Mouse (Mus musculus): ENCODE data around the gene Nectin2. TPM values are rescaled to one million over a fixed set of nuclear protein-coding genes. Genes with fewer than 3 reads are reported as not detected.

The Nectin2 gene
- polyA plus RNA-seq, 1 experiment from 2014 or later: 138 TPM

GRCm38 (mm10) chr7:19683771-19684201, 66.5 kb downstream of the Nectin2 start:
- Histone ChIP-seq H3K9me3 (no peaks in the 10 kb centered on the region), H3K4me1 (peaks cover 17% of the 10 kb centered on the region), H3K27me3 (ENCODE audit: insufficient read depth, poor library complexity, severe bottlenecking) (no peaks in the 10 kb centered on the region), H3K36me3 (no peaks in the 10 kb centered on the region), H3K4me3 (no peak overlapping the region), H3K27ac (no peak overlapping the region)
- no peak for DNase-seq (ENCODE audit: low spot score)
- 84% methylated on average over 6 of the region's 6 CpGs for WGBS

GRCm38 (mm10) chr7:19682979-19683378, 67.3 kb downstream of the Nectin2 start:
- DNase-seq (ENCODE audit: low spot score): no peak
- Histone ChIP-seq H3K27ac (no peak overlapping the region), H3K36me3 (no peaks in the 10 kb centered on the region), H3K9me3 (no peaks in the 10 kb centered on the region), H3K27me3 (ENCODE audit: insufficient read depth, poor library complexity, severe bottlenecking) (no peaks in the 10 kb centered on the region), H3K4me1 (peaks cover 17% of the 10 kb centered on the region), H3K4me3 (no peak overlapping the region)
- WGBS: 78% methylated on average over 3 of the region's 3 CpGs

GRCm38 (mm10) chr7:19681202-19681694, 69.0 kb downstream of the Nectin2 start, which contains the start of the genes Gm44805 and Apoc4:
Gene Gm44805 (minus strand): TSS chr7:19681423.
Gene Apoc4 (minus strand): TSS chr7:19681479.
- 49% methylated on average over 8 of the region's 8 CpGs for WGBS
- Histone ChIP-seq H3K4me3 (no peak within 1 kb of the TSS), H3K9me3 (no peaks in the 10 kb centered on the region), H3K4me1 (peaks cover 10% of the 10 kb centered on the region), H3K27ac (peak within 1 kb of the TSS; percentile 33; the same call in 1 of the 2 replicates), H3K36me3 (no peaks in the 10 kb centered on the region), H3K27me3 (ENCODE audit: insufficient read depth, poor library complexity, severe bottlenecking) (no peaks in the 10 kb centered on the region)
- DNase-seq (ENCODE audit: low spot score): no peak

- H3K4me3 ChIP-seq: no peak overlapping the region
- no peaks in the 10 kb centered on the region for H3K36me3 ChIP-seq
- no peaks in the 10 kb centered on the region for H3K9me3 ChIP-seq
- H3K27ac ChIP-seq: no peak overlapping the region
- DNase-seq (ENCODE audit: low spot score): no peak
- WGBS: 86% methylated on average over 2 of the region's 2 CpGs
- H3K27me3 ChIP-seq (ENCODE audit: insufficient read depth, poor library complexity, severe bottlenecking): no peaks in the 10 kb centered on the region
- H3K4me1 ChIP-seq: peaks cover 7% of the 10 kb centered on the region
These were observed 69.6 kb downstream of the Nectin2 start for GRCm38 (mm10) chr7:19680702-19681101.

- 83% methylated on average over 3 of the region's 3 CpGs for WGBS
- Histone ChIP-seq H3K9me3 (no peaks in the 10 kb centered on the region), H3K27ac (no peak overlapping the region), H3K36me3 (no peaks in the 10 kb centered on the region), H3K4me3 (no peak overlapping the region), H3K4me1 (peaks cover 7% of the 10 kb centered on the region), H3K27me3 (ENCODE audit: insufficient read depth, poor library complexity, severe bottlenecking) (no peaks in the 10 kb centered on the region)
- DNase-seq (ENCODE audit: low spot score): no peak
These were observed 71.4 kb downstream of the Nectin2 start for GRCm38 (mm10) chr7:19678901-19679300.

- DNase-seq (ENCODE audit: low spot score): no peak
- H3K4me3 ChIP-seq: no peak within 1 kb of the TSS
- no peaks in the 10 kb centered on the region for H3K9me3 ChIP-seq
- H3K36me3 ChIP-seq: no peaks in the 10 kb centered on the region
- H3K27ac ChIP-seq: peak within 1 kb of the TSS; percentile 10; the same call in 1 of the 2 replicates
- peaks cover 7% of the 10 kb centered on the region for H3K4me1 ChIP-seq
- WGBS: 62% methylated on average over 8 of the region's 8 CpGs
- no peaks in the 10 kb centered on the region for H3K27me3 ChIP-seq (ENCODE audit: insufficient read depth, poor library complexity, severe bottlenecking)
These were observed 72.4 kb downstream of the Nectin2 start, which contains the start of gene Apoc2 for GRCm38 (mm10) chr7:19677872-19678271. Gene Apoc2 (minus strand): TSS chr7:19677941.

GRCm38 (mm10) chr7:19676662-19677061, 73.6 kb downstream of the Nectin2 start:
- WGBS: 69% methylated on average over 1 of the region's 1 CpGs
- peaks cover 7% of the 10 kb centered on the region for H3K4me1 ChIP-seq
- H3K27me3 ChIP-seq (ENCODE audit: insufficient read depth, poor library complexity, severe bottlenecking): no peaks in the 10 kb centered on the region
- no peaks in the 10 kb centered on the region for H3K9me3 ChIP-seq
- no peaks in the 10 kb centered on the region for H3K36me3 ChIP-seq
- no peak overlapping the region for H3K4me3 ChIP-seq
- no peak overlapping the region for H3K27ac ChIP-seq
- no peak for DNase-seq (ENCODE audit: low spot score)

- no peak for DNase-seq (ENCODE audit: low spot score)
- no peak overlapping the region for H3K4me3 ChIP-seq
- no peaks in the 10 kb centered on the region for H3K9me3 ChIP-seq
- H3K4me1 ChIP-seq: no peaks in the 10 kb centered on the region
- H3K27me3 ChIP-seq (ENCODE audit: insufficient read depth, poor library complexity, severe bottlenecking): no peaks in the 10 kb centered on the region
- no peak overlapping the region for H3K27ac ChIP-seq
- WGBS: 81% methylated on average over 10 of the region's 10 CpGs
- no peaks in the 10 kb centered on the region for H3K36me3 ChIP-seq
These were observed 74.5 kb downstream of the Nectin2 start for GRCm38 (mm10) chr7:19675824-19676223.

GRCm38 (mm10) chr7:19673083-19673699, 77.1 kb downstream of the Nectin2 start:
- Histone ChIP-seq H3K9me3 (no peaks in the 10 kb centered on the region), H3K4me3 (no peak overlapping the region), H3K36me3 (no peaks in the 10 kb centered on the region), H3K27ac (no peak overlapping the region), H3K4me1 (peaks cover 5% of the 10 kb centered on the region), H3K27me3 (ENCODE audit: insufficient read depth, poor library complexity, severe bottlenecking) (no peaks in the 10 kb centered on the region)
- 60% methylated on average over 14 of the region's 14 CpGs for WGBS
- DNase-seq (ENCODE audit: low spot score): no peak

GRCm38 (mm10) chr7:19671511-19671910, 78.8 kb downstream of the Nectin2 start:
- no peak for DNase-seq (ENCODE audit: low spot score)
- H3K27ac ChIP-seq: no peak overlapping the region
- H3K36me3 ChIP-seq: no peaks in the 10 kb centered on the region
- peaks cover 5% of the 10 kb centered on the region for H3K4me1 ChIP-seq
- H3K27me3 ChIP-seq (ENCODE audit: insufficient read depth, poor library complexity, severe bottlenecking): no peaks in the 10 kb centered on the region
- H3K4me3 ChIP-seq: no peak overlapping the region
- WGBS: 65% methylated on average over 10 of the region's 10 CpGs
- H3K9me3 ChIP-seq: no peaks in the 10 kb centered on the region

- peak; percentile 95 for DNase-seq (ENCODE audit: low spot score)
- peak overlapping the region; percentile 31; the same call in 1 of the 2 replicates for H3K4me3 ChIP-seq
- H3K36me3 ChIP-seq: no peaks in the 10 kb centered on the region
- H3K27ac ChIP-seq: peak overlapping the region; percentile 81
- WGBS: 10% methylated on average over 10 of the region's 10 CpGs
- H3K4me1 ChIP-seq: peaks cover 9% of the 10 kb centered on the region
- H3K9me3 ChIP-seq: no peaks in the 10 kb centered on the region
- no peaks in the 10 kb centered on the region for H3K27me3 ChIP-seq (ENCODE audit: insufficient read depth, poor library complexity, severe bottlenecking)
These were observed 81.1 kb downstream of the Nectin2 start for GRCm38 (mm10) chr7:19668947-19669721.

GRCm38 (mm10) chr7:19667434-19667833, 82.8 kb downstream of the Nectin2 start:
- 55% methylated on average over 2 of the region's 2 CpGs for WGBS

GRCm38 (mm10) chr7:19666750-19667149, 83.5 kb downstream of the Nectin2 start:
- peaks cover 32% of the 10 kb centered on the region for H3K4me1 ChIP-seq
- 59% methylated on average over 3 of the region's 3 CpGs for WGBS
- H3K9me3 ChIP-seq: no peaks in the 10 kb centered on the region
- peaks cover 10% of the 10 kb centered on the region for H3K36me3 ChIP-seq
- no peaks in the 10 kb centered on the region for H3K27me3 ChIP-seq (ENCODE audit: insufficient read depth, poor library complexity, severe bottlenecking)
- no peak overlapping the region for H3K27ac ChIP-seq
- no peak overlapping the region for H3K4me3 ChIP-seq
- DNase-seq (ENCODE audit: low spot score): no peak

More at GRCm38 (mm10) chr7:19667434-19667833, 82.8 kb downstream of the Nectin2 start:
- Histone ChIP-seq H3K9me3 (no peaks in the 10 kb centered on the region), H3K4me1 (peaks cover 26% of the 10 kb centered on the region), H3K27ac (no peak overlapping the region), H3K36me3 (0 out of 2 replicates have a peak, but pooled peaks cover 4% of the 10 kb centered on the region), H3K4me3 (no peak overlapping the region), H3K27me3 (ENCODE audit: insufficient read depth, poor library complexity, severe bottlenecking) (no peaks in the 10 kb centered on the region)
- DNase-seq (ENCODE audit: low spot score): no peak
